Mouse (Mus musculus) stomach, postnatal 0 days (tissue): ENCODE data around the gene Tuba3a. TPM values are rescaled to one million over a fixed set of nuclear protein-coding genes. Genes with fewer than 3 reads are reported as not detected.

Experiments
- ATAC-seq: fragments of 200-750 bp; cut with Nextera tagmentation; 2 replicates; pipeline ENCODE4 v1.8.0; 2017; ENCODE audit not compliant: low FRiP score, low TSS enrichment
- DNase-seq: peaks from one replicate; pipeline ENCODE4 v3.0.0-alpha.2; 2016; ENCODE audit warnings: low spot score
- H3K27ac ChIP-seq: fragments of 300-500 bp; sonication (generic); replicated peaks from 2 replicates; pipeline ENCODE4 v1.5.1; 2014; ENCODE audit warnings: mild to moderate bottlenecking, control low read depth
- H3K27me3 ChIP-seq: fragments of 300-500 bp; sonication (generic); 2 replicates; pipeline ENCODE4 v1.6.1; 2014; ENCODE audit warnings: low read length; ENCODE audit not compliant: control insufficient read depth, insufficient read depth
- H3K36me3 ChIP-seq: fragments of 300-500 bp; sonication (generic); 2 replicates; pipeline ENCODE4 v1.6.1; 2014; ENCODE audit warnings: low read length, mixed read lengths; ENCODE audit not compliant: control insufficient read depth, insufficient read depth
- H3K4me1 ChIP-seq: fragments of 300-500 bp; sonication (generic); replicated peaks from 2 replicates; pipeline ENCODE4 v1.6.1; 2014; ENCODE audit warnings: antibody characterized with exemption; ENCODE audit not compliant: control insufficient read depth, insufficient read depth
- H3K4me2 ChIP-seq: fragments of 300-500 bp; sonication (generic); replicated peaks from 2 replicates; pipeline ENCODE4 v1.6.1; 2014; ENCODE audit warnings: low read depth, mild to moderate bottlenecking, control low read depth, moderate library complexity
- H3K4me3 ChIP-seq: fragments of 300-500 bp; sonication (generic); 2 replicates; pipeline ENCODE4 v1.5.1; 2014; ENCODE audit warnings: low read depth, low read length, control low read depth
- H3K9ac ChIP-seq: fragments of 300-500 bp; sonication (generic); 2 replicates; pipeline ENCODE4 v1.6.1; 2014; ENCODE audit warnings: mild to moderate bottlenecking, low read length, control low read depth, mixed read lengths
- H3K9me3 ChIP-seq: fragments of 300-500 bp; sonication (generic); 2 replicates; pipeline ENCODE4 v1.6.1; 2016; ENCODE audit warnings: low read length; ENCODE audit not compliant: control insufficient read depth
- CTCF ChIP-seq: IDR thresholded peaks from 2 replicates; pipeline ENCODE4 v1.5.1; 2016; ENCODE audit warnings: antibody characterized with exemption, low read depth, mild to moderate bottlenecking, moderate library complexity
- EP300 ChIP-seq: optimal IDR thresholded peaks from 2 replicates; pipeline ENCODE3; 2016; ENCODE audit warnings: antibody characterized with exemption
- WGBS: fragments of 180-500 bp; shearing (Covaris S2); extraction: QIAGEN DNeasy Blood & Tissue Kit; methylation state at CpG from one replicate; pipeline ENCODE4 v1.1.7; 2014; 5-methylcytosine and 5-hydroxymethylcytosine counted together
- polyA plus RNA-seq: library from polyadenylated mRNA; unstranded; fragments of >200 nt; fragmentation: Nextera tagmentation; extraction: Ambion mirVana; gene quantifications from 2 replicates; pipeline ENCODE4 v1.2.1, GENCODE M21; 2015

The Tuba3a gene
- polyA plus RNA-seq, result 0.08 and 0.15 TPM in 2 replicates

GRCm38 (mm10) chr6:125285890-125286289 lies at the start of gene Tuba3a:
TSS of gene Tuba3a (minus strand) at chr6:125286042.
- WGBS, result 93% methylated on average over 22 of the region's 22 CpGs
- no peak within 1 kb of the TSS for H3K27ac ChIP-seq
- ATAC-seq, result no peak
- H3K27me3 ChIP-seq, result no peaks in the 10 kb centered on the region
- 0 out of 2 replicates have a peak, but pooled peaks cover 2% of the 10 kb centered on the region for H3K4me1 ChIP-seq
- no peaks in the 10 kb centered on the region for H3K9me3 ChIP-seq
- no peak within 1 kb of the TSS for H3K9ac ChIP-seq
- H3K4me3 ChIP-seq, result no peak within 1 kb of the TSS
- no peak for DNase-seq
- TF ChIP-seq EP300, result no peak
- H3K36me3 ChIP-seq, result no peaks in the 10 kb centered on the region
- no peak within 1 kb of the TSS for H3K4me2 ChIP-seq

DNA sequence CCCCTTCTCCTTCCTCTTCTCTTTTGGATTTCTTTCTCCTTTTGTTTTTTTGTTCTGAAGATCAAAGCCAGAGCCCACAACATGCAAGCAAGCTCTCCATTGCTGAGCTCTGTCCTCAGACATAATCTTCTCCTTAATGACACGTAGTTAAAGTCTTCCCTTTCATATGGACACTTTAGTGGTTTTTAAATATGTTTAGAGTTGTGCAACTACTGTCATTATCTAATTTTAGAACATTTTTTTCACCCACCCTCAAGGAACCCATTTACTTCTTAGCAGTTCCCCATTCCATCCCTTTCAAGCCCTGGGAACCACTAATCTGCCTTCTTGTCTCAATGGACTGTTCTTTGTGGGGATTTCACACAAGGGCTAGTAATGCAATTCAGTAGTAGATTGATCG lies 48.5 kb upstream of the Tuba3a start:
- 68% methylated on average over 2 of the region's 2 CpGs for WGBS
- Histone ChIP-seq H3K36me3 (no peaks in the 10 kb centered on the region), H3K4me1 (no peaks in the 10 kb centered on the region), H3K27me3 (no peaks in the 10 kb centered on the region), H3K4me2 (no peak overlapping the region), H3K27ac (no peak overlapping the region), H3K9ac (no peak overlapping the region), H3K9me3 (no peaks in the 10 kb centered on the region), H3K4me3 (no peak overlapping the region)
- DNase-seq (no peak), ATAC-seq (no peak)
- TF ChIP-seq EP300 (no peak), CTCF (no peak)

- no peaks in the 10 kb centered on the region for H3K36me3 ChIP-seq
- no peaks in the 10 kb centered on the region for H3K27me3 ChIP-seq
- H3K9ac ChIP-seq, result no peak overlapping the region
- TF ChIP-seq EP300, result no peak
- no peak for TF ChIP-seq CTCF
- no peak overlapping the region for H3K4me2 ChIP-seq
- H3K27ac ChIP-seq, result no peak overlapping the region
- DNase-seq (no peak), ATAC-seq (no peak)
- no peaks in the 10 kb centered on the region for H3K4me1 ChIP-seq
- WGBS, result 58% methylated on average over 14 of the region's 14 CpGs
- no peak overlapping the region for H3K4me3 ChIP-seq
- no peaks in the 10 kb centered on the region for H3K9me3 ChIP-seq
These were observed 47.5 kb upstream of the Tuba3a start for GRCm38 (mm10) chr6:125333112-125333899.

- H3K4me2 ChIP-seq, result peak overlapping the region; percentile 71
- H3K4me1 ChIP-seq, result no peaks in the 10 kb centered on the region
- ATAC-seq, result peak; percentile 92
- peak overlapping the region; percentile 46 for H3K4me3 ChIP-seq
- TF ChIP-seq CTCF (peak; percentile 24; the same call in 1 of the 2 replicates), EP300 (peak; percentile 65)
- peak overlapping the region; percentile 37 for H3K27ac ChIP-seq
- H3K27me3 ChIP-seq, result no peaks in the 10 kb centered on the region
- H3K9ac ChIP-seq, result peak overlapping the region; percentile 66
- peak; percentile 95 for DNase-seq
- H3K36me3 ChIP-seq, result no peaks in the 10 kb centered on the region
- WGBS, result 1% methylated on average over 39 of the region's 39 CpGs
- H3K9me3 ChIP-seq, result no peaks in the 10 kb centered on the region
These were observed 44.9 kb upstream of the Tuba3a start for GRCm38 (mm10) chr6:125330626-125331326.

DNA sequence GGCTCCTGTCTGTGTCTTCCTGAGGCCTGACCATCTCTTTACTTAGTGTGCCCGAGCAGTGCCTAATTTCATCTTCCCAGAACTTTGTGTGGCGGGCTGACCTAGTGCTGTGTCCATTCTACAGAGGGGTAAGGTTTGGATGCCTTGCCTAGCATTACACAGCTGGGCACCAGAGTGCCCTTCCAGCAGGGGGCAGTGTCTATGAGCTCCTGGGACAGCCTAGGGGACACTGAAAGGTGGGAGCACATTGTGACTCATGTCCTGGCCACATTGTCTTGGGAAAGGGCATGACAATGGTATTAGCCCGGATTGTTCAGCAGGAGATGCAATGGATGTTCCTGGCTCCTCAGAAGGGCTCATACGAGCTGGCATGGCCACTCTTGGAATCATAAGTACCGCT lies 42.4 kb upstream of the Tuba3a start:
- peak; percentile 27 for DNase-seq
- 81% methylated on average over 5 of the region's 5 CpGs for WGBS

DNA sequence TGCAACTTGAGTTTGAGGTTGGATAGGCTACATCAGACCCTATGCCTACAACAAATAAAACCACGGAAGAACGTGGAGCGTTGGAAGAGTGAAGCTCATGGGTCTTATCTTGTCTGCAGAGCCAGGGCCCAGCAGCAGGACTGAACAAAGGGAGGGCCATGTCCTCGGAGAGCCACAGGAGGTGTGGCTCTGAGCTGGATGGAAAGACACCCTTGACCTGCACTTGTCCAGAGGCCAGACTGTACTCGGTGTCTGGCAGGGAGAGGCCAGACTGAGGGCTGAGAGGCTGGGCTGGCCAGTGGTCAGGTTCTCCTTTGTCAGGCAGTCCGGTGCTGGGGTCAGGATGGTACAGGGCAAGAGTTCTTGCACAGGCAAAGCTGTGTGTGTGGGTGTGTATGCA lies 39.5 kb upstream of the Tuba3a start:
- Histone ChIP-seq H3K27me3 (no peaks in the 10 kb centered on the region), H3K36me3 (no peaks in the 10 kb centered on the region), H3K4me3 (no peak overlapping the region), H3K9ac (no peak overlapping the region), H3K4me1 (0 out of 2 replicates have a peak, but pooled peaks cover 2% of the 10 kb centered on the region), H3K4me2 (no peak overlapping the region), H3K27ac (no peak overlapping the region), H3K9me3 (no peaks in the 10 kb centered on the region)
- ATAC-seq (no peak), DNase-seq (no peak)
- 45% methylated on average over 6 of the region's 6 CpGs for WGBS
- TF ChIP-seq EP300 (no peak), CTCF (no peak)

More for the DNA sequence above, 42.4 kb upstream of the Tuba3a start:
- Histone ChIP-seq H3K4me1 (no peaks in the 10 kb centered on the region), H3K36me3 (no peaks in the 10 kb centered on the region), H3K4me2 (no peak overlapping the region), H3K27ac (no peak overlapping the region), H3K9ac (no peak overlapping the region), H3K9me3 (no peaks in the 10 kb centered on the region), H3K4me3 (no peak overlapping the region), H3K27me3 (no peaks in the 10 kb centered on the region)
- no peak for ATAC-seq
- TF ChIP-seq CTCF (peak; percentile 67), EP300 (no peak)
